Mouse (Mus musculus): ENCODE measurements around the gene Ift88.

DNA sequence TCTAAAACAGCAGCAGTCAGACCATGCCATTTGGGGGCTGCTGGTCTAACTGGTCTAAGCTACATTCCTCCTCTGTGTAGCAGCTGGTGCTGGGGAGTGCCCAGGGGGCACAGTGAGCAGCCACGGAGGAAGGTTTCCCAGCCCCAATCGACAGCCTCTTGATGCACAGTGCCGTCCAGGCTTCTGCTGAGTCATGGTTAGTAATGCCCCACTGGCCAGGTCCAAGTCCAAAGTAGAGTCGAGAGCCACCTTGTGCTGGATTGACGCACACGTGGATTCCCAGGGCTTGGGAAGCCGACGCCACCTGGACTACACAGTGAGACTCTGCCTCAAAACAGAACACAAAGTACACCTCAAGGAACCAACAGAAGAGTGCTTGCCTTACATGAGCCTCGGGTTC is 46.9 kb upstream of the Ift88 start:
- TF ChIP-seq EP300 (IDR thresholded peaks at IDR 0.05; ENCODE audit: low read depth) (no peak), CTCF (IDR thresholded peaks at IDR 0.05; ENCODE audit: low read depth) (no peak)
